Mouse (Mus musculus) cerebellum, adult 2 months (tissue): Measurements from ENCODE around the gene Tbc1d17.

Experiments used
- CTCF ChIP-seq: fragments of 200-500 bp; IDR thresholded peaks from 2 replicates; pipeline ENCODE4 v1.5.1; 2011; ENCODE audit warnings: low read depth, mild to moderate bottlenecking, control low read depth, low read length, moderate library complexity, borderline replicate concordance; ENCODE audit not compliant: insufficient read depth
- POLR2A ChIP-seq: fragments of 200-500 bp; IDR thresholded peaks from 2 replicates; pipeline ENCODE4 v1.6.1; 2011; ENCODE audit warnings: low read length, control low read depth, borderline replicate concordance; ENCODE audit not compliant: insufficient read depth

GRCm38 (mm10) chr7:44810819-44811557, 37.9 kb downstream of the Tbc1d17 start:
- TF ChIP-seq POLR2A (no peak), CTCF (no peak)
